Mouse (Mus musculus) forebrain, embryonic 10.5 days (tissue): ENCODE data around the gene Eya2. TPM values are rescaled to one million over a fixed set of nuclear protein-coding genes. Genes with fewer than 3 reads are reported as not detected.

Source experiments
- DNase-seq: peaks from one replicate; pipeline ENCODE4 v3.0.0-alpha.2; 2017; ENCODE audit warnings: low spot score; ENCODE audit errors: extremely low spot score
- H3K27ac ChIP-seq: fragments of 300-500 bp; sonication (generic); 2 replicates; pipeline ENCODE4 v1.5.1; 2016; ENCODE audit warnings: mild to moderate bottlenecking
- H3K27me3 ChIP-seq: fragments of 300-500 bp; sonication (generic); 2 replicates; pipeline ENCODE4 v1.6.1; 2016; ENCODE audit warnings: mild to moderate bottlenecking; ENCODE audit not compliant: poor library complexity, severe bottlenecking
- H3K36me3 ChIP-seq: fragments of 300-500 bp; sonication (generic); replicated peaks from 2 replicates; pipeline ENCODE4 v1.6.1; 2016; ENCODE audit warnings: mild to moderate bottlenecking, moderate library complexity
- H3K4me1 ChIP-seq: fragments of 300-500 bp; sonication (generic); 2 replicates; pipeline ENCODE4 v1.6.1; 2016
- H3K4me3 ChIP-seq: fragments of 300-500 bp; sonication (generic); 2 replicates; pipeline ENCODE4 v1.5.1; 2016; ENCODE audit warnings: mild to moderate bottlenecking, moderate library complexity
- H3K9me3 ChIP-seq: fragments of 300-500 bp; sonication (generic); 2 replicates; pipeline ENCODE4 v1.6.1; 2016; ENCODE audit warnings: mild to moderate bottlenecking, moderate library complexity
- WGBS: fragments of 180-500 bp; shearing (Covaris S2); methylation state at CpG from one replicate; pipeline ENCODE4 v1.1.7; 2016; 5-methylcytosine and 5-hydroxymethylcytosine counted together
- polyA plus RNA-seq: library from polyadenylated mRNA; unstranded; fragments of >200 nt; fragmentation: Nextera tagmentation; extraction: Ambion mirVana; gene quantifications from 2 replicates; pipeline ENCODE4 v1.2.1, GENCODE M21; 2016

The Eya2 gene
- polyA plus RNA-seq, 1 experiment from 2014 or later = 18.0 TPM

GRCm38 (mm10) chr2:165703033-165703805 is 108.4 kb downstream of the Eya2 start:
- Histone ChIP-seq H3K4me3 (no peak overlapping the region), H3K27ac (peak overlapping the region; percentile 60; the same call in 1 of the 2 replicates), H3K9me3 (no peaks in the 10 kb centered on the region), H3K36me3 (peaks cover 7% of the 10 kb centered on the region), H3K27me3 (0 out of 2 replicates have a peak, but pooled peaks cover 8% of the 10 kb centered on the region), H3K4me1 (peaks cover 43% of the 10 kb centered on the region)
- DNase-seq = no peak
- 53% methylated on average over 9 of the region's 9 CpGs for WGBS

GRCm38 (mm10) chr2:165708266-165708665 is 113.4 kb downstream of the Eya2 start:
- Histone ChIP-seq H3K27me3 (no peaks in the 10 kb centered on the region), H3K4me1 (peaks cover 29% of the 10 kb centered on the region), H3K36me3 (peaks cover 7% of the 10 kb centered on the region), H3K27ac (no peak overlapping the region), H3K4me3 (no peak overlapping the region), H3K9me3 (no peaks in the 10 kb centered on the region)
- WGBS = 68% methylated on average over 9 of the region's 9 CpGs
- DNase-seq = no peak

GRCm38 (mm10) chr2:165716688-165717087 is 121.9 kb downstream of the Eya2 start:
- no peak for DNase-seq
- H3K36me3 ChIP-seq = peaks cover 26% of the 10 kb centered on the region
- 81% methylated on average over 6 of the region's 6 CpGs for WGBS
- H3K4me3 ChIP-seq = no peak overlapping the region
- 0 out of 2 replicates have a peak overlapping the region, but pooled peaks have one; percentile 40 for H3K27ac ChIP-seq
- H3K4me1 ChIP-seq = peaks cover 28% of the 10 kb centered on the region
- no peaks in the 10 kb centered on the region; the same call in 1 of the 2 replicates for H3K9me3 ChIP-seq
- no peaks in the 10 kb centered on the region for H3K27me3 ChIP-seq

GRCm38 (mm10) chr2:165717182-165718176 is 122.6 kb downstream of the Eya2 start:
- DNase-seq = no peak
- 71% methylated on average over 23 of the region's 23 CpGs for WGBS
- Histone ChIP-seq H3K4me3 (no peak overlapping the region), H3K27ac (peak overlapping the region; percentile 40; the same call in 1 of the 2 replicates), H3K9me3 (no peaks in the 10 kb centered on the region; the same call in 1 of the 2 replicates), H3K27me3 (no peaks in the 10 kb centered on the region), H3K4me1 (peaks cover 21% of the 10 kb centered on the region), H3K36me3 (peaks cover 26% of the 10 kb centered on the region)

GRCm38 (mm10) chr2:165719382-165719781 is 124.5 kb downstream of the Eya2 start:
- Histone ChIP-seq H3K27me3 (no peaks in the 10 kb centered on the region), H3K36me3 (peaks cover 26% of the 10 kb centered on the region), H3K4me3 (no peak overlapping the region), H3K9me3 (no peaks in the 10 kb centered on the region; the same call in 1 of the 2 replicates), H3K27ac (no peak overlapping the region), H3K4me1 (peaks cover 17% of the 10 kb centered on the region)
- 90% methylated on average over 8 of the region's 8 CpGs for WGBS
- DNase-seq = no peak

- H3K4me3 ChIP-seq = no peak overlapping the region
- no peaks in the 10 kb centered on the region; the same call in 1 of the 2 replicates for H3K9me3 ChIP-seq
- 89% methylated on average over 5 of the region's 5 CpGs for WGBS
- peaks cover 19% of the 10 kb centered on the region for H3K36me3 ChIP-seq
- H3K27ac ChIP-seq = no peak overlapping the region
- DNase-seq = no peak
- H3K27me3 ChIP-seq = no peaks in the 10 kb centered on the region
- peaks cover 15% of the 10 kb centered on the region for H3K4me1 ChIP-seq
Measured at GRCm38 (mm10) chr2:165721941-165722340, 127.1 kb downstream of the Eya2 start.

GRCm38 (mm10) chr2:165732552-165733238 is 137.9 kb downstream of the Eya2 start:
- no peaks in the 10 kb centered on the region for H3K27me3 ChIP-seq
- peaks cover 9% of the 10 kb centered on the region; the same call in 1 of the 2 replicates for H3K36me3 ChIP-seq
- H3K4me3 ChIP-seq = no peak overlapping the region
- H3K27ac ChIP-seq = peak overlapping the region; percentile 26
- peaks cover 7% of the 10 kb centered on the region for H3K4me1 ChIP-seq
- WGBS = 90% methylated on average over 18 of the region's 18 CpGs
- DNase-seq = no peak
- peaks cover 6% of the 10 kb centered on the region; the same call in 1 of the 2 replicates for H3K9me3 ChIP-seq

GRCm38 (mm10) chr2:165733701-165734100 is 138.9 kb downstream of the Eya2 start:
- Histone ChIP-seq H3K27me3 (no peaks in the 10 kb centered on the region), H3K4me3 (no peak overlapping the region), H3K9me3 (peaks cover 6% of the 10 kb centered on the region; the same call in 1 of the 2 replicates), H3K36me3 (peaks cover 9% of the 10 kb centered on the region; the same call in 1 of the 2 replicates), H3K4me1 (peaks cover 7% of the 10 kb centered on the region), H3K27ac (no peak overlapping the region)
- WGBS = 90% methylated on average over 8 of the region's 8 CpGs
- no peak for DNase-seq

GRCm38 (mm10) chr2:165736297-165736696 is 141.5 kb downstream of the Eya2 start:
- peaks cover 23% of the 10 kb centered on the region for H3K4me1 ChIP-seq
- no peak overlapping the region for H3K4me3 ChIP-seq
- H3K36me3 ChIP-seq = peaks cover 9% of the 10 kb centered on the region; the same call in 1 of the 2 replicates
- WGBS = 72% methylated on average over 2 of the region's 2 CpGs
- DNase-seq = no peak
- no peak overlapping the region for H3K27ac ChIP-seq
- 0 out of 2 replicates have a peak, but pooled peaks cover 7% of the 10 kb centered on the region for H3K27me3 ChIP-seq
- H3K9me3 ChIP-seq = peaks cover 6% of the 10 kb centered on the region; the same call in 1 of the 2 replicates

- 24% methylated on average over 4 of the region's 5 CpGs for WGBS
- H3K4me3 ChIP-seq = no peak overlapping the region
- 0 out of 2 replicates have a peak, but pooled peaks cover 2% of the 10 kb centered on the region for H3K36me3 ChIP-seq
- H3K9me3 ChIP-seq = no peaks in the 10 kb centered on the region; the same call in 1 of the 2 replicates
- peaks cover 60% of the 10 kb centered on the region for H3K4me1 ChIP-seq
- DNase-seq = no peak
- H3K27ac ChIP-seq = peak overlapping the region; percentile 81
- peaks cover 39% of the 10 kb centered on the region for H3K27me3 ChIP-seq
Measured at GRCm38 (mm10) chr2:165740381-165740780, 145.5 kb downstream of the Eya2 start.

GRCm38 (mm10) chr2:165740982-165741381 is 146.2 kb downstream of the Eya2 start:
- DNase-seq = no peak
- H3K27me3 ChIP-seq = peaks cover 43% of the 10 kb centered on the region
- no peak overlapping the region; the same call in 1 of the 2 replicates for H3K4me3 ChIP-seq
- no peaks in the 10 kb centered on the region for H3K9me3 ChIP-seq
- 3% methylated on average over 9 of the region's 9 CpGs for WGBS
- H3K4me1 ChIP-seq = peaks cover 66% of the 10 kb centered on the region
- no peaks in the 10 kb centered on the region for H3K36me3 ChIP-seq
- H3K27ac ChIP-seq = peak overlapping the region; percentile 81
